Mouse (Mus musculus): ENCODE results near the gene Grik3. TPM values are rescaled to one million over a fixed set of nuclear protein-coding genes. Genes with fewer than 3 reads are reported as not detected.

Gene Grik3
- polyA plus RNA-seq, 1 experiment, result not detected

GRCm38 (mm10) chr4:125624885-125625678, 134.6 kb downstream of the Grik3 start:
- no peak for TF ChIP-seq GATA1 (IDR thresholded peaks at IDR 0.05; ENCODE audit: low read length)

- no peak for TF ChIP-seq GATA1 (IDR thresholded peaks at IDR 0.05; ENCODE audit: low read length)
Observed at GRCm38 (mm10) chr4:125629544-125629943, 139.0 kb downstream of the Grik3 start.

GRCm38 (mm10) chr4:125635037-125635436, 144.5 kb downstream of the Grik3 start:
- TF ChIP-seq GATA1 (IDR thresholded peaks at IDR 0.05; ENCODE audit: low read length), result no peak

GRCm38 (mm10) chr4:125636616-125637304, 146.3 kb downstream of the Grik3 start:
- TF ChIP-seq GATA1 (IDR thresholded peaks at IDR 0.05; ENCODE audit: low read length), result no peak

- no peak for TF ChIP-seq GATA1 (IDR thresholded peaks at IDR 0.05; ENCODE audit: low read length)
Observed at GRCm38 (mm10) chr4:125637364-125637763, 146.9 kb downstream of the Grik3 start.

- TF ChIP-seq GATA1 (IDR thresholded peaks at IDR 0.05; ENCODE audit: low read length), result no peak
Observed at GRCm38 (mm10) chr4:125640520-125640919, 150.0 kb downstream of the Grik3 start.

GRCm38 (mm10) chr4:125640921-125641663, 150.6 kb downstream of the Grik3 start:
- TF ChIP-seq GATA1 (IDR thresholded peaks at IDR 0.05; ENCODE audit: low read length), result no peak

GRCm38 (mm10) chr4:125644581-125645568, 154.4 kb downstream of the Grik3 start:
- no peak for TF ChIP-seq GATA1 (IDR thresholded peaks at IDR 0.05; ENCODE audit: low read length)

GRCm38 (mm10) chr4:125651676-125652246, 161.3 kb downstream of the Grik3 start:
- no peak for TF ChIP-seq GATA1 (IDR thresholded peaks at IDR 0.05; ENCODE audit: low read length)

GRCm38 (mm10) chr4:125656031-125656430, 165.5 kb downstream of the Grik3 start:
- TF ChIP-seq GATA1 (IDR thresholded peaks at IDR 0.05; ENCODE audit: low read length), result no peak

- TF ChIP-seq GATA1 (IDR thresholded peaks at IDR 0.05; ENCODE audit: low read length), result no peak
Observed at GRCm38 (mm10) chr4:125658376-125658775, 167.9 kb downstream of the Grik3 start.

- TF ChIP-seq GATA1 (IDR thresholded peaks at IDR 0.05; ENCODE audit: low read length), result no peak
Observed at GRCm38 (mm10) chr4:125661982-125662381, 171.5 kb downstream of the Grik3 start.

- TF ChIP-seq GATA1 (IDR thresholded peaks at IDR 0.05; ENCODE audit: low read length), result no peak
Observed at GRCm38 (mm10) chr4:125663262-125663661, 172.8 kb downstream of the Grik3 start.

GRCm38 (mm10) chr4:125665955-125666354, 175.5 kb downstream of the Grik3 start:
- TF ChIP-seq GATA1 (IDR thresholded peaks at IDR 0.05; ENCODE audit: low read length), result no peak

Measured in G1E-ER4 (cell line).